Mouse (Mus musculus): ENCODE results near the gene Slc3a2.
"Not testable (repeated sequence)": the region's sequence is repeated elsewhere in the genome, so short reads cannot be mapped to it uniquely, and the experiment has no call there.

Gene Slc3a2

GRCm38 (mm10) chr19:8722907-8723573, at the start of gene Slc3a2:
Gene Slc3a2 (minus strand): TSS chr19:8723369.
- DNase-seq (ENCODE audit: low spot score): peak; percentile 99

- peak; percentile 84 for DNase-seq (ENCODE audit: low spot score)
These were observed 47.5 kb upstream of the Slc3a2 start, which contains the start of gene Tmem223 for GRCm38 (mm10) chr19:8770567-8771270. Gene Tmem223 (plus strand): TSS chr19:8770996.

- DNase-seq (ENCODE audit: low spot score): no peak
These were observed 42.4 kb upstream of the Slc3a2 start for GRCm38 (mm10) chr19:8765562-8765961.

GRCm38 (mm10) chr19:8763276-8763675, 40.1 kb upstream of the Slc3a2 start:
- no peak for DNase-seq (ENCODE audit: low spot score)

GRCm38 (mm10) chr19:8760757-8761156, 37.6 kb upstream of the Slc3a2 start:
- DNase-seq (ENCODE audit: low spot score): no peak

- DNase-seq (ENCODE audit: low spot score): no peak
These were observed 35.7 kb upstream of the Slc3a2 start for GRCm38 (mm10) chr19:8758899-8759298.

GRCm38 (mm10) chr19:8757471-8757998, 34.4 kb upstream of the Slc3a2 start:
- DNase-seq (ENCODE audit: low spot score): no peak

- peak; percentile 97 for DNase-seq (ENCODE audit: low spot score)
These were observed 33.6 kb upstream of the Slc3a2 start, which contains the start of gene Nxf1 for GRCm38 (mm10) chr19:8756635-8757387. Gene Nxf1 (plus strand): TSS chr19:8757073.

- no peak for DNase-seq (ENCODE audit: low spot score)
These were observed 32.5 kb upstream of the Slc3a2 start for GRCm38 (mm10) chr19:8755652-8756051.

- no peak for DNase-seq (ENCODE audit: low spot score)
These were observed 24.2 kb upstream of the Slc3a2 start for GRCm38 (mm10) chr19:8747368-8747767.

- DNase-seq (ENCODE audit: low spot score): no peak
These were observed 22.2 kb upstream of the Slc3a2 start for GRCm38 (mm10) chr19:8745382-8745781.

- DNase-seq (ENCODE audit: low spot score): no peak
These were observed 19.0 kb upstream of the Slc3a2 start for GRCm38 (mm10) chr19:8742176-8742575.

- DNase-seq (ENCODE audit: low spot score): peak; percentile 99
These were observed 18.2 kb upstream of the Slc3a2 start, which contains the start of gene Stx5a for GRCm38 (mm10) chr19:8741243-8741869. Gene Stx5a (plus strand): TSS chr19:8741413.

- DNase-seq (ENCODE audit: low spot score): no peak
These were observed 17.4 kb upstream of the Slc3a2 start, which contains the start of gene 1700092M07Rik for GRCm38 (mm10) chr19:8740603-8741002. Gene 1700092M07Rik (plus strand): TSS chr19:8740718.

GRCm38 (mm10) chr19:8739646-8740045, 16.5 kb upstream of the Slc3a2 start:
- no peak for DNase-seq (ENCODE audit: low spot score)

GRCm38 (mm10) chr19:8738911-8739310, 15.7 kb upstream of the Slc3a2 start:
- DNase-seq (ENCODE audit: low spot score): no peak

GRCm38 (mm10) chr19:8736160-8736467, 12.9 kb upstream of the Slc3a2 start:
- DNase-seq (ENCODE audit: low spot score): peak; percentile 46

- peak; percentile 96 for DNase-seq (ENCODE audit: low spot score)
These were observed 12.4 kb upstream of the Slc3a2 start, which contains the start of gene Wdr74 for GRCm38 (mm10) chr19:8735389-8736159. Gene Wdr74 (plus strand): TSS chr19:8735827.

GRCm38 (mm10) chr19:8734334-8734733, 11.2 kb upstream of the Slc3a2 start:
- DNase-seq (ENCODE audit: low spot score): no peak

- DNase-seq (ENCODE audit: low spot score): not testable (repeated sequence)
These were observed 5.3 kb upstream of the Slc3a2 start for GRCm38 (mm10) chr19:8728335-8729099.

All from embryo, embryonic 10.5 days (tissue).